Mouse (Mus musculus) embryonic fibroblast, embryonic 13.5 days (primary cell): ENCODE data around the gene Plcb3.

Experiments
- CTCF ChIP-seq: IDR thresholded peaks from 2 replicates; pipeline ENCODE4 v1.5.1; 2011; ENCODE audit warnings: mild to moderate bottlenecking, control low read depth, low read length, moderate library complexity, borderline replicate concordance; ENCODE audit not compliant: insufficient read depth
- POLR2A ChIP-seq: IDR thresholded peaks from 2 replicates; pipeline ENCODE4 v1.6.1; 2011; ENCODE audit warnings: low read depth, mild to moderate bottlenecking, control low read depth, low read length, moderate library complexity

DNA sequence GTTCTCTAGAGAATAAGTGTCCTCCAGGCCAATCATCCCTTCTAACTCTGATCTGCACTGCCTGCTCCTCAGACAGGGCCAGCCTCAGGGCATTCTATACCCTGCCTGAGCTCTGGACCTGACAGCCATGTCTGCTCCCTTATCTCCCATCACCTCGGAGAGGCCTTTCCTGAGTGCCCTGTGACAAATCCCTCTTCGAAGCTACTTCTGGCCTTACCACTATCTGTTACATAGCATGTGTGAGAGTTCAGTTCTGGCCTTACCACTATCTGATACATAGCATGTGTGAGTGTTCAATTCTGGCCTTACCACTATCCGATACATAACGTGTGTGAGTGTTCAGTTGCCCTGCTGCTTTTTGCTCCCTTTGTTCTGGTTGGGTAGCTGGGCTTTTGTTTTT lies 61.0 kb downstream of the Plcb3 start:
- TF ChIP-seq POLR2A (no peak), CTCF (no peak)
